18 mouse cellular contexts compared by ENCODE assay signal in the genomic region with DNA sequence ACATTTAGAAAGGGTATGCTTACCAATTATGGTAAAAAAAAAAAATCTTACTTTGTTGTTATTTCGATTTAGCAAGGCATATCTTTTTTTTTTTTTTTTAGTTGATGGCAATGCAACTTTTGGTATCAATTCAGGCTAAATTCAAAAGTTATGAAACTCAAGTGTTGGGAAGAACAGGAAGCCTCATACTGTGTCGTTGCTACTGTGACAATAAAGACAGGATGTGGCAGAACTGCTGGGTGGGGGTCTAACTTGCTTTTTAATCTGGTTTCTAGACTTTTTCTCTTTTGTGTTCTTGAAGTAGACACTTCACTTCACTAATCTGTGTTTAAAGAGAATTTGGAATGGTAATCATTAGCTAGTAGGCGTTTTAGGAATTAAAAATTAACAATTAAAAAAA.
DNase-seq lines count a peak whose midpoint lies in the region; ATAC-seq lines count a peak whose summit lies in the region.
"Had no signal": no experiment of that assay in that cellular context is flagged by ENCODE, and none has a peak within 500 bp of the region (broad histone marks: within the 10 kb centered on the region; RNA-seq: fewer than 3 reads in every experiment).

No protein-coding gene starts in this region.

- H3K9me3 ChIP-seq in hindbrain, embryonic 16.5 days (ENCODE audit: control insufficient read depth, low read length), result no peaks in the 10 kb centered on the region
- H3K9me3 ChIP-seq in hindbrain, embryonic 11.5 days (ENCODE audit: control insufficient read depth, low read length), result no peaks in the 10 kb centered on the region
- H3K9me3 ChIP-seq: embryonic facial prominence, embryonic 12.5 days; forebrain, embryonic 15.5 days; heart, embryonic 10.5 days had no signal

- H3K27ac ChIP-seq in hindbrain, embryonic 16.5 days (ENCODE audit: low read depth, low read length), result no peak overlapping the region
- H3K27ac ChIP-seq in hindbrain, embryonic 11.5 days (ENCODE audit: low read depth, low read length), result no peak overlapping the region
- H3K27ac ChIP-seq: embryonic facial prominence, embryonic 12.5 days; forebrain, embryonic 15.5 days; heart, embryonic 10.5 days; hindbrain, embryonic 14.5 days had no signal

- no peak overlapping the region for H3K4me3 ChIP-seq in hindbrain, embryonic 16.5 days (ENCODE audit: low read length)
- no peak overlapping the region for H3K4me3 ChIP-seq in hindbrain, embryonic 11.5 days (ENCODE audit: low read depth, low read length)
- H3K4me3 ChIP-seq: embryonic facial prominence, embryonic 12.5 days; forebrain, embryonic 15.5 days; heart, embryonic 10.5 days had no signal

- H3K4me1 ChIP-seq in hindbrain, embryonic 16.5 days (ENCODE audit: control insufficient read depth, insufficient read depth, low read depth, low read length), result no peaks in the 10 kb centered on the region
- H3K4me1 ChIP-seq in hindbrain, embryonic 11.5 days (replicated peaks; ENCODE audit: control insufficient read depth, insufficient read depth, low read length), result no peaks in the 10 kb centered on the region
- H3K4me1 ChIP-seq: embryonic facial prominence, embryonic 12.5 days; heart, embryonic 10.5 days had no signal

- no peak overlapping the region for H3K4me2 ChIP-seq in hindbrain, embryonic 16.5 days (ENCODE audit: low read length)
- no peak overlapping the region for H3K4me2 ChIP-seq in hindbrain, embryonic 11.5 days (replicated peaks; ENCODE audit: low read depth, low read length)
- H3K4me2 ChIP-seq: embryonic facial prominence, embryonic 12.5 days; forebrain, embryonic 15.5 days; hindbrain, embryonic 14.5 days had no signal

- 80% methylated on average over 3 of the region's 3 CpGs for WGBS in hindbrain, embryonic 16.5 days
- WGBS in hindbrain, embryonic 11.5 days, result 72% methylated on average over 3 of the region's 3 CpGs

- H3K36me3 ChIP-seq in hindbrain, embryonic 16.5 days (ENCODE audit: control insufficient read depth, insufficient read depth, low read length), result no peaks in the 10 kb centered on the region
- no peaks in the 10 kb centered on the region for H3K36me3 ChIP-seq in hindbrain, embryonic 11.5 days (ENCODE audit: control insufficient read depth, insufficient read depth, low read length)
- H3K36me3 ChIP-seq: embryonic facial prominence, embryonic 12.5 days; forebrain, embryonic 15.5 days; heart, embryonic 10.5 days had no signal

- no peaks in the 10 kb centered on the region for H3K27me3 ChIP-seq in hindbrain, embryonic 16.5 days (replicated peaks; ENCODE audit: control insufficient read depth, insufficient read depth, low read length)
- no peaks in the 10 kb centered on the region for H3K27me3 ChIP-seq in hindbrain, embryonic 11.5 days (ENCODE audit: control insufficient read depth, insufficient read depth, low read length)
- H3K27me3 ChIP-seq: embryonic facial prominence, embryonic 12.5 days; forebrain, embryonic 15.5 days had no signal

- H3K9ac ChIP-seq in hindbrain, embryonic 16.5 days (ENCODE audit: low read depth, low read length), result no peak overlapping the region
- H3K9ac ChIP-seq in hindbrain, embryonic 11.5 days (ENCODE audit: low read depth, low read length), result no peak overlapping the region
- H3K9ac ChIP-seq: embryonic facial prominence, embryonic 12.5 days; forebrain, embryonic 15.5 days; hindbrain, embryonic 14.5 days had no signal

- ATAC-seq in activated CD4-positive, CD25-positive, alpha-beta regulatory T cell, adult 4 months, result peak; percentile 70
- ATAC-seq in hindbrain, embryonic 16.5 days, result no peak
- no peak for ATAC-seq in hindbrain, embryonic 11.5 days (ENCODE audit: low FRiP score)
- ATAC-seq: forebrain, embryonic 15.5 days had no signal

- peak; percentile 69 for DNase-seq in 416B (ENCODE audit: low read depth)
- DNase-seq in CD4-positive helper T cell, adult 2 months (ENCODE audit: low read depth, low spot score), result peak; percentile 39
- peak; percentile 50 for DNase-seq in naive thymus-derived CD4-positive, alpha-beta T cell, adult 2 months (ENCODE audit: low read depth)
- no peak for DNase-seq in hindbrain, embryonic 11.5 days (ENCODE audit: low spot score)
- DNase-seq: adrenal gland, postnatal 14 days; B cell, adult 2 months; cerebellum, adult 11-12 months; cerebellum, adult 9-10 months; cerebellum, postnatal 25 days; gastrocnemius, postnatal 36 days; heart, adult 18-20 months; heart, postnatal 14 days had no signal
